Mouse (Mus musculus) embryonic facial prominence, embryonic 13.5 days (tissue): Measurements from ENCODE around the gene Mmp9. TPM values are rescaled to one million over a fixed set of nuclear protein-coding genes. Genes with fewer than 3 reads are reported as not detected.
A peak's percentile ranks its signal among the peaks of the same experiment; 100 is the strongest.

Source experiments
- ATAC-seq: fragments of 200-750 bp; cut with Nextera tagmentation; 2 replicates; pipeline ENCODE4 v1.8.0; 2017; ENCODE audit warnings: low read depth; ENCODE audit not compliant: insufficient number of reproducible peaks, insufficient read depth, low FRiP score, low TSS enrichment
- H3K27ac ChIP-seq: fragments of 300-500 bp; sonication (generic); 2 replicates; pipeline ENCODE4 v1.5.1; 2015; ENCODE audit warnings: moderate library complexity, mild to moderate bottlenecking, inconsistent platforms
- H3K27me3 ChIP-seq: fragments of 300-500 bp; sonication (generic); 2 replicates; pipeline ENCODE4 v1.6.1; 2015; ENCODE audit warnings: mild to moderate bottlenecking, inconsistent platforms
- H3K36me3 ChIP-seq: fragments of 300-500 bp; sonication (generic); 2 replicates; pipeline ENCODE4 v1.6.1; 2015; ENCODE audit warnings: mild to moderate bottlenecking, inconsistent platforms
- H3K4me1 ChIP-seq: fragments of 300-500 bp; sonication (generic); 2 replicates; pipeline ENCODE4 v1.6.1; 2015; ENCODE audit warnings: inconsistent platforms
- H3K4me2 ChIP-seq: fragments of 300-500 bp; sonication (generic); 2 replicates; pipeline ENCODE4 v1.6.1; 2015; ENCODE audit warnings: moderate library complexity, mild to moderate bottlenecking, inconsistent platforms
- H3K4me3 ChIP-seq: fragments of 300-500 bp; sonication (generic); 2 replicates; pipeline ENCODE4 v1.5.1; 2015; ENCODE audit warnings: mild to moderate bottlenecking, inconsistent platforms
- H3K9ac ChIP-seq: fragments of 300-500 bp; sonication (generic); 2 replicates; pipeline ENCODE4 v1.6.1; 2015; ENCODE audit warnings: mild to moderate bottlenecking, inconsistent platforms
- H3K9me3 ChIP-seq: fragments of 300-500 bp; sonication (generic); 2 replicates; pipeline ENCODE4 v1.6.1; 2016; ENCODE audit warnings: inconsistent platforms
- WGBS: fragments of 180-500 bp; shearing (Covaris S2); methylation state at CpG from one replicate; pipeline ENCODE4 v1.1.7; 2015; ENCODE audit warnings: mixed read lengths; 5-methylcytosine and 5-hydroxymethylcytosine counted together
- polyA plus RNA-seq: library from polyadenylated mRNA; unstranded; fragments of >200 nt; fragmentation: Nextera tagmentation; extraction: Ambion mirVana; gene quantifications from 2 replicates; pipeline ENCODE4 v1.2.1, GENCODE M21; 2015

Gene Mmp9
- polyA plus RNA-seq, 1 experiment from 2014 or later = 16.6 TPM

DNA sequence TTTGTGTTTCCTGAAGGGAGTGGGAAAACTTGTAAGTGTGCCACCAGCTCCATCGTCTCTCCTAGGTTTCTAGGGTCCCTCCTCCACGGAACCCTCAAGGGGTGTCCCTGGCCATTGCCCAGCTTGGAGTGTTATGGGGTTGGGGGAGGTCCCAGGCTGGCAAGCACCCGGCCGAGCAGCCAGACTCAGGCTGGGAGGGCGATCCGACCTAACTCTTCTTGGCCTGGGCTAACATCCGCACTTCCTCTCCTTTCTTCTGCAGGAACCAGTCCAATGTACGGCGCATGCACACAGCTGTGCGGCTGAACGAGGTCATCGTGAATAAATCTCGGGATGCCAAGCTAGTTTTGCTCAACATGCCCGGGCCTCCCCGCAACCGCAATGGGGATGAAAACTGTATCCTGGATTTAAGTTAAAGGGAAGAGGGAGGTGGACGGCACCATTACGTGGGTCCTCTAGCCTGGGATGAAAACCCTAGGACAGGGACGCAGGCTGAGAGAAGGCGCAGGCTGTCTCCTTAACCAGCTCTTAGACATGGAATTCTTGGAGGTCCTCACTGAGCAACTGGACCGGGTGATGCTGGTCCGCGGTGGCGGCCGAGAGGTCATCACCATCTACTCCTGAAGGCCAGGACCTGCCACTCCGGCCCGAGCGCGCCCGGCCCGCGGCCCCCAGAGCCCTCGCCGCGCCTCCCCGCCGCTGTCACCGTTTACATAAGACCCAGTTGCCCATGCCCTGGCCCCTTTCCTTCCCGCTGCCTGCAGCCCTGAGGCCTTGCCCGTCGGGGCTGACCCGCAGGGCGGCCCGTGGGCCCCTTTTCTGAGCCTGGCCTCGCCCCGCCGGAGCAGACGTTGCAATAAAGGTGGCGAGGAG, 56.5 kb downstream of the Mmp9 start:
- H3K9me3 ChIP-seq = no peaks in the 10 kb centered on the region
- peaks cover 28% of the 10 kb centered on the region for H3K4me1 ChIP-seq
- ATAC-seq = no peak
- 6% methylated on average over 49 of the region's 49 CpGs for WGBS
- peaks cover 36% of the 10 kb centered on the region for H3K36me3 ChIP-seq
- H3K4me3 ChIP-seq = peak overlapping the region; percentile 41
- peak overlapping the region; percentile 61 for H3K9ac ChIP-seq
- peak overlapping the region; percentile 68 for H3K4me2 ChIP-seq
- peaks cover 67% of the 10 kb centered on the region for H3K27me3 ChIP-seq
- H3K27ac ChIP-seq = no peak overlapping the region

GRCm38 (mm10) chr2:164997721-164998428, 57.3 kb downstream of the Mmp9 start:
- Histone ChIP-seq H3K27me3 (peaks cover 67% of the 10 kb centered on the region), H3K9ac (peak overlapping the region; percentile 61)
- ATAC-seq = no peak

GRCm38 (mm10) chr2:165001958-165002357, 61.4 kb downstream of the Mmp9 start:
- WGBS = 91% methylated on average over 13 of the region's 13 CpGs
- Histone ChIP-seq H3K27ac (no peak overlapping the region), H3K9me3 (no peaks in the 10 kb centered on the region), H3K9ac (no peak overlapping the region), H3K27me3 (peaks cover 41% of the 10 kb centered on the region), H3K36me3 (peaks cover 84% of the 10 kb centered on the region), H3K4me1 (peaks cover 20% of the 10 kb centered on the region), H3K4me2 (no peak overlapping the region), H3K4me3 (no peak overlapping the region)
- ATAC-seq = no peak

More at GRCm38 (mm10) chr2:164997721-164998428, 57.3 kb downstream of the Mmp9 start:
- peak overlapping the region; percentile 41 for H3K4me3 ChIP-seq
- H3K4me1 ChIP-seq = peaks cover 28% of the 10 kb centered on the region
- peaks cover 44% of the 10 kb centered on the region for H3K36me3 ChIP-seq
- H3K4me2 ChIP-seq = peak overlapping the region; percentile 68
- H3K27ac ChIP-seq = no peak overlapping the region
- WGBS = 1% methylated on average over 52 of the region's 52 CpGs
- H3K9me3 ChIP-seq = no peaks in the 10 kb centered on the region

DNA sequence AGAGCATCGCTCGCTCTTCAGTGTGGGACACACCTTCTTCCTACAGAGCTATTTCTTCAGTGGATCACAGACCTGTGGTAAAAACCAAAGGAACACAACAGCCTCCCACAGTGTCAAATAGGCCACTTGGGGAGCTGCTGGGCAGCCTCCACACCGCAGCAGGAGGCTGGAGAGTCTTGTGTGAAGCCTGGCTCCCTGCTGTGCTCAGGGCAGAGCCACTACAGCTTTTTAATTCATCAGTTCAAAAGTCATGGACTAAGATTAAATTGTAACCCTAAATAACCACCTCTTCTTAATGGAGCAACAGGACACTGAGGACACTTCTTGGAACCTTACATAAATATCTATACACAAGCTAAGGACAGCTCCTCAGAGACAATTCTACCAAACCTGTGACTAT, 62.5 kb downstream of the Mmp9 start:
- Histone ChIP-seq H3K4me2 (no peak overlapping the region), H3K27ac (no peak overlapping the region), H3K9ac (no peak overlapping the region), H3K4me1 (peaks cover 8% of the 10 kb centered on the region), H3K27me3 (peaks cover 29% of the 10 kb centered on the region), H3K4me3 (no peak overlapping the region), H3K36me3 (peaks cover 96% of the 10 kb centered on the region), H3K9me3 (no peaks in the 10 kb centered on the region)
- WGBS = 92% methylated on average over 3 of the region's 3 CpGs
- no peak for ATAC-seq

DNA sequence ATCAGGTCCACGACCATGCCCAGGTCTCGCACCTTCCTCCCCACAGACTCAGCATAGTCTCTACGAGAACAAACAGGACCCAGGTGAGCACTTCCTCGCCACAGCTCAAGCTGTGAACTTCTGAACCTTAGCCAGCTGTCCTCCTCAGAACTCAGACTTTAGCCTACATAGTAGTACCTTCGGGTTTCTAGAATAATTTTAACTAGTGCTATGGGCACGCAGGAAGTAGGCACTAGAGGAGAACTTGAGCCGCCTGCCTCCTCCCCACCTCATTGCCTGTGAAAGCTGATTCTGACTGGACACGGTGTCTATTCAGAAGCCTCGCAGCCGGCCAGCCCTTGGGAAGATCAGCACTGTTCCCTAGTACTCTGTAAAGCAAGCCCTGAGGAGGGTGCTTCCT, 63.7 kb downstream of the Mmp9 start:
- Histone ChIP-seq H3K4me2 (no peak overlapping the region), H3K9ac (no peak overlapping the region), H3K4me1 (no peaks in the 10 kb centered on the region), H3K27ac (no peak overlapping the region), H3K27me3 (peaks cover 18% of the 10 kb centered on the region), H3K9me3 (no peaks in the 10 kb centered on the region), H3K36me3 (peaks cover 100% of the 10 kb centered on the region), H3K4me3 (no peak overlapping the region)
- 88% methylated on average over 10 of the region's 10 CpGs for WGBS
- no peak for ATAC-seq

Other genes starting within 250 kb of the Mmp9 start
- not detected in 2 replicates for gene Spint4, start 242.3 kb upstream of the Mmp9 start, polyA plus RNA-seq
- not detected in 2 replicates for gene Spint5, start 225.5 kb upstream of the Mmp9 start, polyA plus RNA-seq
- 0.58 and 0.93 TPM in 2 replicates for gene Wfdc3, start 194.8 kb upstream of the Mmp9 start, polyA plus RNA-seq
- gene Dnttip1, start 194.8 kb upstream of the Mmp9 start, polyA plus RNA-seq = 79.6 and 83.1 TPM in 2 replicates
- gene Ube2c, start 170.9 kb upstream of the Mmp9 start, polyA plus RNA-seq = 410 and 448 TPM in 2 replicates
- 16.7 and 17.2 TPM in 2 replicates for gene Tnnc2, start 160.8 kb upstream of the Mmp9 start, polyA plus RNA-seq
- gene Snx21, start 155.0 kb upstream of the Mmp9 start, polyA plus RNA-seq = 23.4 and 25.0 TPM in 2 replicates
- 18.4 and 19.5 TPM in 2 replicates for gene Acot8, start 135.9 kb upstream of the Mmp9 start, polyA plus RNA-seq
- 7.0 and 7.9 TPM in 2 replicates for gene Zswim3, start 135.7 kb upstream of the Mmp9 start, polyA plus RNA-seq
- gene Zswim1, start 118.1 kb upstream of the Mmp9 start, polyA plus RNA-seq = 17.7 and 20.3 TPM in 2 replicates
- gene Spata25, start 112.2 kb upstream of the Mmp9 start, polyA plus RNA-seq = not detected in 2 replicates
- 129 and 139 TPM in 2 replicates for gene Ctsa, start 107.9 kb upstream of the Mmp9 start, polyA plus RNA-seq
- gene Neurl2, start 107.3 kb upstream of the Mmp9 start, polyA plus RNA-seq = 8.4 and 9.0 TPM in 2 replicates
- 67.4 and 69.8 TPM in 2 replicates for gene Pltp, start 83.1 kb upstream of the Mmp9 start, polyA plus RNA-seq
- 78.4 and 78.8 TPM in 2 replicates for gene Pcif1, start 61.5 kb upstream of the Mmp9 start, polyA plus RNA-seq
- gene Zfp335, start 29.0 kb upstream of the Mmp9 start, polyA plus RNA-seq = 15.5 and 16.1 TPM in 2 replicates
- gene Slc12a5, start 20.0 kb downstream of the Mmp9 start, polyA plus RNA-seq = 1.0 and 2.9 TPM in 2 replicates
- gene Ncoa5, start 94.1 kb downstream of the Mmp9 start, polyA plus RNA-seq = 94.8 and 95.8 TPM in 2 replicates
- gene Cd40, start 114.8 kb downstream of the Mmp9 start, polyA plus RNA-seq = 4.9 and 6.3 TPM in 2 replicates
- gene 1700025C18Rik, start 150.0 kb downstream of the Mmp9 start, polyA plus RNA-seq = not detected in 2 replicates